Mouse (Mus musculus) cerebellum, adult 9-11 months (tissue): Measurements from ENCODE around the gene Lrrc25.

ENCODE experiments used
- DNase-seq: peaks from one replicate; pipeline ENCODE4 v3.0.0; 2022

The Lrrc25 gene

DNA sequence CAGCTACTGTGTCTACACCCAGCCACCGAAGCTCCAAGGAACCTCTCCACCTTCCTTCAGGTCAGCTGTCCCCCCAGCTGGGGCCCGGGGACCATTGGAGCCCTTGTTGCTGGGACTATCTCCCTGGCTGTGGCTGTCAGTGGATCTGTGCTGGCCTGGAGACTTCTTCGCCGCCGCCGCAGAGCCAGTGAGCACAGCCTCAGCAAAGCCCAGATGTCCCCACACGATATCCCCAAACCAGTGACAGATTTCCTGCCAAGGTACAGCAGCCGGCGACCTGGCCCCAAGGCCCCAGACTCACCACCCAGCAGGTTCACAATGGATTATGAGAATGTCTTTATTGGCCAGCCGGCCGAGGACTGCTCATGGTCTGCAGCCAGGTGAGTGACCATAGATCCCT is 2.0 kb downstream of the Lrrc25 start:
- DNase-seq = no peak

DNA sequence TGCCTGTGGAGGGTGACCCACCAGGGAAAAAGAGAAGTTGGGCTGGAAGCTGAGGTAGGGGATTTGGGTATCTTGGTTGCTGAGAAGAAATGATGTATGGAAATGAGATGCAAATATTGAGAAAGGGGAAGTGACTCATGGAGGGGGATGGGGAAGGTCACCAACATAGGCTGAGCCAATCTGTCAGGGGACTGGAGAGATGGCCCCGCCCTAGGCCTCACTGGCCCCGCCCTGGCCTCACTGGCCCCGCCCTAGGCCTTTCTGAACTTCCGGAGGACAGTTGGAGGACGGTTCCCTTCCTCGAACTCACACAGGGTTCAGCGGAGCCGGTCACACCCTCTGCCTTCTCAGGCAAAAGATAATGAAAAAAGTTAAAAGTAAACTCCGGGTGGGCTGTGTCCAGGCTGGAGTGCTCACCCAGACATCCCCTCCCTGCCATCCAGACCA is 3.0 kb downstream of the Lrrc25 start:
- DNase-seq = peak; percentile 14

- DNase-seq = no peak
Measured at GRCm38 (mm10) chr8:70622220-70622619, 6.3 kb downstream of the Lrrc25 start.

- peak; percentile 29 for DNase-seq
Measured at GRCm38 (mm10) chr8:70625104-70625503, 9.1 kb downstream of the Lrrc25 start.

DNA sequence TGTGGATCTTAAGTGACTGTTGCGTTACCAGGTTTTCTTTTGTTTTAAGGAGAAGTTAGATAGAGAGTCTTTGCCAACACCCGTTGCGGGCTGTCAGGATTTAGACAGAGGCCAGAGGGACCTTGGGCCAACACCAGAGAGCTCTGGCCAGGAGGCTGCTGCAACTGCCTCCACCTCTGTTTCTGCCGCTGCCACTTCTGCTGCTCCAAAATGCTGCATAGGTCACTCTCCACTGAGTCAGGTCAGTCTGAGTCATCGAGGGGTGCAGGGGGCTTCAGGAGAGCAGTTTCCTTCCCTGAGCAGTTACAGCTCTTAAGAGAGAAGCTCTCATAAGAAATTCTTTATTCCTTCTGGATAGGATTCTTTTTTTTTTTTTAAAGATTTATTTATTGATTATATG is 11.1 kb downstream of the Lrrc25 start:
- DNase-seq = no peak

DNA sequence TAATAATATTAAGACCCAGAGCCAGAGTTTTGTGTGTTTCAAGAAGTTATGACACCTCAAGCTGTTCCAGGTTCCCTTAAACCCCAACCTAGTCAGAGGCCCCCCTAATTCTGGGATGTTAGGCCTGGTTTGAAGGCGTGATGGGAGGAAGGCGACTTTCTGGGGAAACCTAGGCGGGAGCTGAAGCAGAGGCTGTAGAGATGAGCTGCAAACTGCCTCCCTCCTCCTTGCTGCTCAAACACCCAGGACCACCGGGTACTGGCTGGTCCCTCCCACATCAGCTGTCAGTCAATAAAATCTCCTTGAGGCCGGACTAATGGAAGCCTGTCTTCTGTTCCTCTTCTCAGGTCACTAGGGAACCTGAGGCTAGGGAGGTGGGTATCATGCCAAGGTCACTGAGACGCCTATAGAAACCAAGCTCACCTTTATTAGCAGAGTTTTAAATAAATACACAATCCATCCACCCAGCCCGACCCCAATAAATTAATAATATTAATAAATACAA is 13.1 kb downstream of the Lrrc25 start:
- peak; percentile 52 for DNase-seq

- DNase-seq = peak; percentile 94
Measured at GRCm38 (mm10) chr8:70629574-70630531, 13.9 kb downstream of the Lrrc25 start.

GRCm38 (mm10) chr8:70630532-70631381 is 14.8 kb downstream of the Lrrc25 start:
- peak; percentile 59 for DNase-seq

DNA sequence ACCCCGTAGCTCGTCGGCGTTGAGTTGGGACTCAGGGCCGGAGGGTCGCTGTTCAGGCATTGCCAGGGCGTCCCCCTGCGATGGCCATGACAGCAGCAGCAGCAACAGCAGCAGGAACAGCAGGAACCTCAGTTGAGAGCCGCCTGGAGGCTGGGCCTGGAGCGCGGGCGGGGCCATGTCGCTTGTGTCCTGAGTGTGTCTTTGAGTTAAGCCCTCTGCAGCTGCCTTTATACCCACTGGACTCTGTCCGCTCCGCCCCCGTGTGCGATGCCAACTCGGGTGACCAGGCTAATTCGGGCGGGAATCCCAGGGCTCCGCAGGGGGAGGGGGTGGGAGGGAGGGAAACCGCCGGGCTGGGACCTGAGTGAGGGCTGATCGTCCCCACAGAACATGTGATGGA is 15.5 kb downstream of the Lrrc25 start:
- no peak for DNase-seq

DNA sequence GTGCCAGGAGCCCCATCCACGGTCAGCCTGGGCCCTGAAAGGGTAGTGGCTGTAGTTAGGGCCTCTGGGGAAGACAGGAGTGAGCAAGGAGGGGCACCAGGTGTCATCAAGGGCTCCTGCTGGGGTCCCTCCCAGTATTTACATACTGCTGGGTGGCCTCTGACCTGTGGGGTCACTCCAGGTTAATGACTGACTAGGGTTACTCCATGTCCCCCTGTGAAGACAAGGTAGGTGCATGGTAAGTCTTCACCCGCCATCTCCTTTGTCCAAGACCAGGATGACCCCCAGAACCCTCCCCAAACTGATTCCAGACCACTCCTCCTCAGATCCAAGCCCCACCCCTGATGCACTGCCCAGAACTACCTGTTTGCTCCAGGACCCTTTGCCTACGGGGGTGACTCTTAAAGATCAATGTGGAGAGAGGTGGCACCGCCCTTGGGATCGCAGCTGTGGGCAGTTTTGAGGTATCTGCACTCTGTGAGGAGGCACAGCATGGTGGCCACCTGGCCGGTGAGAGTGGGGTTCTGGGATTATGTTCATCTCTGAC is 16.5 kb downstream of the Lrrc25 start, which contains the start of gene Gdf15:
TSS of gene Gdf15 (minus strand) at position 111 of the 547 bp plus-strand sequence.
- no peak for DNase-seq

DNA sequence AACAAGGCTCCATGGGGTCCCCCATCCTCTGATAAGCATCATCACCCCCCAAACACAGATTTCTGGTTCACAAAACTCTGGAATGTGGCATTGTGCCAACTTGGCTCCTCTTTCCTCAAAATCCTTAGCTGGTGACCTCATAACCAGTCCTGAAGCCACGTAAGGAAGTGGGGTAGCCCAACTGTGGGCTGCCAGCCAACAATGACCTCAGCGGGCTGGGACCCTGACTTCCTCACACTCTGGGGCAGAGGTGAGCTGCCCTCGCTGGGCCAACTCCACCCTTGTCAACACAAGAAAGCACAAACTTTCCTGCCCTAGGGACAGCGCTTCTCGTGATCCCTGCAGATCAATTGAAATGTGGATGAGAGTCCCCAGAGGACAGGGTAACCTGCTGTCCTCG is 18.1 kb downstream of the Lrrc25 start:
- DNase-seq = no peak

- no peak for DNase-seq
Measured at GRCm38 (mm10) chr8:70635527-70635926, 19.6 kb downstream of the Lrrc25 start.

DNA sequence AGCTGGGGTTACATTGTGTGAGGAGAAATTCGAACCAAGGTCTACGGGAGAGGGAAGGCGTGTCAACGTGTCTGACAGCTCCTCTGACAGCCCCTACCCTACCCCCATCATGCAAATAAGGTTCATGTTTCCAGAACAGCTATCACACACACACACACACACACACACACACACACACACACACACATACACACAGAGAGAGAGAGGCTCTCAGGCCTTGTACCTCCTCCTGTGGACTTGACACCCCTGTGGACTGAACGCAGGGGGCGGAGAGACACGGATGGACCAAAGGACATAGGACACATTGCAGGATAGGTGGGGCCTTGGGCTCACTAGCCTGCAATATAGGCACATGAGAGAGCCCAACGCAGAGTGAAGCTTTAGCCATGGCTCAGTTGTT is 20.9 kb downstream of the Lrrc25 start:
- DNase-seq = no peak

- DNase-seq = no peak
Measured at GRCm38 (mm10) chr8:70638752-70639151, 22.8 kb downstream of the Lrrc25 start.

- no peak for DNase-seq
Measured at GRCm38 (mm10) chr8:70643019-70643418, 27.1 kb downstream of the Lrrc25 start.

DNA sequence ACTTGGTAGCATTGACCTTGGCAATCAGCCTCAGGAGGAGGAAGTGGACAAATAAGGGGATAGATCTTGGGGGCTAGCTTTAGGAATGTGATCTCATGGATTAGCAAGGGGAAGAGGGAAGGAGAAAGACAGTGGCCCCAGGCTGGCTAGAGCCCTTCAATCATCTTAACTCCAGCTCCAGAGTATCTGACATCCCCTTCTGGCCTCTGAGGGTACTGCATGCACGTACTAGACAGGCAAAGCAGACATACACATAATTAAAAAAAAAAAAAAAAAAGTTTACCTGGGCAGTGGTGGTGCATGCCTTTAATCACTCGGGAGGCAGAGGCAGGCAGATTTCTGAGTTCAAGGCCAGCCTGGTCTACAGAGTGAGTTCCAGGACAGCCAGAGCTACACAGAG is 28.1 kb downstream of the Lrrc25 start:
- no peak for DNase-seq

DNA sequence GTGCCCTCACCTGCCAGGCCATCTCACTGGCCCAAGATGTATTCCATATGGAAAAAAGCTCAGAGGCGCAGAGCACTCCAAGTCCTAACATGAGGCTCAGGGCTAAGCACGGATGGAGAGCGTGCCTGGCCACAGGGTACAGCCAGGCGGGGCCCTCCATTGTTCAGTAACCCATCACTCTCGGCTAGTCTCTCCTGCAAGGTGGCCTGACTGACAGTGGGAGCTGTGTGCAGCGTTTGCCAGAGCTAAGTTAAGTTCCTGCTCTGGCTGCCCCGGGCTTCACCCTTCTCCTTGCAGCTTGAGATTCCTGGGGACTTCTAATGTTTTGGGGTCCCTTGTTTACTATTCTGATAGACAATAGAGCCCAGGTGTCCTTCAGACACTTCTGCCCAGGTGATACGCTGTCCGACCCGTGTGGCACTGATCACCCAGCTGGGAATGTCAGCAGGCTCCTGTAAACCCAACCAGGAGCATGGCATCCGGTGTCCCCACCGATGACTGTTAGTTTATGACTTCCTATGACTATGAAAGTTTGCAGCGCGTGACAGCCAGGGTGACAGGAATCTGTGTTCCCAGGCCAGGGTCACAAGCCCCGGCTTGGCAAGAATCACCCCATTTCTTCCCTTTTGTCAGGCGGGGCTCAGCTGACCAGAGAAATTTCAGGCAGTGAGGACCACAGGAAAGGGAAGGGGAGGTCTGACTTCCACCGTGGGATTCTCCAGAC is 29.7 kb downstream of the Lrrc25 start:
- DNase-seq = no peak

GRCm38 (mm10) chr8:70646369-70646768 is 30.4 kb downstream of the Lrrc25 start:
- DNase-seq = no peak

DNA sequence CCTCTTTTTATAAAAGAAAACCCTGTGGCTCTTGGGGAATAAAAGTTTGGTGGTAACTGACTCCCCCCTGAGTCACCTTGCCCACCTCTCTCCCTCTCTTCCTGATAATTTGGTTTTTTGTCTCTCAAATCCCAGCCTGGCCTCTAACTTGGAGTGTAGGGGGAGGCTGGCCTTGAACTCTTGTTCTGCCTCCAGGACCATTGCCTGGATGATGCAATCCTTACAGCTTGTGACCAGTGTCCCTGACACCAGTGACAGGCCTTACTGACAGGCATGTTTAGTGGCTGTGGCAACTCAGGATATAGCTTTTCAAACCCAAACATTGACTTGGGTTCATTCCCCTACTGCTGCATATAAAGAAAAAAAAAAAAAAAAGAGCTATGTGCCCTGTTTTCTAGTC is 30.8 kb downstream of the Lrrc25 start:
- no peak for DNase-seq

DNA sequence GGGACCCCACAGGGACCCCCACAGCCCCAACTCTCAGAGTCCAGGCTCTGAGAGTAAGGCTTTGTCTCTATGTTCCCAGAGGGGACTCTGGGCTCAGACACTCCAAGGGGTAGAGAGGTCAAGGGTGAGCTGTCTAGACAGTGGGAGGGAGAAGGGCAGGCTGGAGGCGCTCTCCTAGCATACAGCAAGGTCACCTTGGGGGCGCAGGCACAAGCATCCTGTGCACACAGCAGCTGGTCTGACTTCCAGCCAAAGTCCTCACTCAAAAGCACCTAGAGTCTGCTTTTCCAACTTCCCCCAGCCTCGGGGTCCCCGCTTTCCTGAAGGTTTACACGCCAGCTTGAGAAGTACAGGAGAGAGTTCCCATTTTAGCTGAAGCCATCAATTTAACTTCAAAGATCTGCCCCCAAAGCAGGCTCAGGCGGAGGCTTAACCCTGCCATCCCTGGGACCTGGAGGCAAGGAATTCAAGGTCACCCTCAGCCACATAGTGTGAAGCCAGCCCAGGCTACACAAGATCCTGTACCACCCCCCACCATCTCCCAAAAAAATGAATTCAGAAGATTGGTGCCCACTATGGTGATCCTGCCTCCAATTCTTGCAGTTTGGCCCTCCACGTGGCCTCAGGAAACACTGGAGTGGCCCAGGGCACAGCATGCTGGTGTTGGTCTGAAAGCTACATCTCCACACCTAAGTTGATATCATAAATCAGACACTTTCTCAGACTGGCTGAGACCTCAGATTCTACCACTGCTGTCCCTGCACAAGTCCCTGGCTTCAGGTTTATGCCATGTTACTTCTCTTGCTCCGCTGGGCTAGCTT is 31.6 kb downstream of the Lrrc25 start:
- DNase-seq = no peak

DNA sequence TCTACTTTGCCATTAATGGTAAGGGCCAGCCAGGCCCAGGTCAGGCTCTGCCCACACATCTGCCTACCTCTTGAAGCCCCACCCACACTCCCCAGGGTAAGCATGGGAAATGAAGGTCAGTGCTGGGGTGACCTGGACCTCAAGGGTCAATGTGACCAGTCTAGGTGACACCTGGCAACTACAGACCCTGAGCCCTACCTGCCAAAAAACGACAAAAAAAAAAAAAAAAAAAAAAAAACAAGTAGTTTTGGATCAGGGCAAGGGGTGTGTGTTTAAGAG is 32.1 kb downstream of the Lrrc25 start:
- no peak for DNase-seq

GRCm38 (mm10) chr8:70648921-70649320 is 33.0 kb downstream of the Lrrc25 start:
- no peak for DNase-seq
